Mouse (Mus musculus): ENCODE results near the gene Gnptab.

- no peak for TF ChIP-seq POLR2A (IDR thresholded peaks at IDR 0.05; ENCODE audit: insufficient read depth, low read depth, low read length)
- no peak for TF ChIP-seq CTCF (IDR thresholded peaks at IDR 0.05; ENCODE audit: insufficient read depth, low read depth, low read length)
Observed at GRCm38 (mm10) chr10:88349800-88350199, 29.1 kb upstream of the Gnptab start.

All from olfactory bulb, adult 2 months (tissue).